7 mouse cellular contexts compared by ENCODE assay signal in the genomic region with DNA sequence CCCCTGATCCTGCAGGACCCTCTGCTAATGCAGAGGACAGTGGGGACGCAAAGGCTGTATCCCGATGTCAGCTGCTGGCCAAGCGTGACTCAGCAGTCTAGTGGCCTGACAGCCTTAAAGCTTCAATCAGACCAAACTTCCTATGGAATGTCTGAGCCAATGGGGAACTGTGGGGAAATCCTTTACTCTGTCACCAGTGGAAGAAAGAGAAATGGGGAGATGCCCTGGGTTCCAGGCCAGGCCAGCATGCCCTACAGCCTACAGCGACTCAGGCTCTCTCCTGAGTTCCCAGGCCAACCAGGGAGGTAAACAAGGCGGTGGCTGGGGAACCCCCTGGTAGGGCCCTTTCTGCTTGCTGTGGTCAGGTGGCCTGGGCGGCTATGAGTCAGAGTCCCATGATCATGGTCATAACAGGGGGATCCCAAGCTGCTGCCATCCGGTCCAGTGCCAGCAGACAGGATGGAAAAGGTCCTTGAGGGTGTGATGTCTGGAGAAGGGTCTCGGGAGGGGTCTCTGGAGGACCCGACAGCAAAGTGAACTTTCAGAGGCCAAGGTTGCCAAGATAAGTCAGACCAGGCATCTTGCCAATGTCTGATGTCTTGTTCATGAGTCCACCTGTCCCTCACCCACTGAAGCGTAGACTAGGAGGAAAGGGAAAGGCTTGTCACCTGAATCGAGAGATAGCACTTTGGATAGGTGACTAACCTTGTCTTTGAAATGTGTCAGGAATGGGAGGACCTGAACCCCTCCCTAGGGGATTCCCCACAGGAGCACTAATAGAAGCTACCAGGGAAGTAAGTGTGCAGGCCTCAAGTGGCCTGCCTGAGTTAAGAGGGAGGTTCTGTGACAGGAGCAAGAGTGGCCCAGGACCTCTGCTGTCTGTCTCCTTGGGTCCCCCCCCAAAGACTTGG. TPM values are rescaled to one million over a fixed set of nuclear protein-coding genes. Genes with fewer than 3 reads are reported as not detected.
A peak's percentile ranks its signal among the peaks of the same experiment; 100 is the strongest.
DNase-seq lines count a peak whose midpoint lies in the region; ATAC-seq and TF ChIP-seq lines count a peak whose summit lies in the region.

No protein-coding gene starts in this region.

- WGBS in heart, embryonic 13.5 days, result 30% methylated on average over 11 of the region's 11 CpGs

- TF ChIP-seq CTCF in CH12.LX (conservative IDR thresholded peaks at IDR 0.05 in 1 of 2, IDR thresholded peaks at IDR 0.05 in 1 of 2; ENCODE audit: low read depth in 2 of 2, low read length in 2 of 2), result no peak

- H3K9me3 ChIP-seq in CH12.LX (replicated peaks; ENCODE audit: low read length), result no peaks in the 10 kb centered on the region
- no peaks in the 10 kb centered on the region for H3K9me3 ChIP-seq in heart, embryonic 13.5 days

- H3K36me3 ChIP-seq in CH12.LX (replicated peaks in 1 of 2; ENCODE audit: control insufficient read depth in 1 of 2, insufficient read depth in 1 of 2, low read length in 1 of 2), result peaks cover 7 to 15% of the 10 kb centered on the region in 2 experiments
- H3K36me3 ChIP-seq in heart, embryonic 13.5 days, result peaks cover 5% of the 10 kb centered on the region

- ATAC-seq in heart, embryonic 13.5 days (ENCODE audit: extremely low read depth, insufficient number of reproducible peaks, low FRiP score, low TSS enrichment), result peak; percentile 58

- H3K27ac ChIP-seq in CH12.LX (ENCODE audit: insufficient read depth, low read depth), result peak overlapping the region; percentile 94
- H3K27ac ChIP-seq in heart, embryonic 13.5 days (replicated peaks), result peak overlapping the region; percentile 83

- dilution Hi-C loops in CH12.LX (cut with MboI; ENCODE audit: extremely low pct_ligation_motif_present, extremely low pct_unique_long_range_greater_than_20kb, low sequenced_read_pairs), result no loop called here

- peak overlapping the region; percentile 46 for H3K9ac ChIP-seq in CH12.LX (ENCODE audit: insufficient read depth, low read depth)
- H3K9ac ChIP-seq in heart, embryonic 13.5 days, result peak overlapping the region; percentile 72

- peak; percentile 91 for TF ChIP-seq EP300 in CH12.LX (IDR thresholded peaks at IDR 0.05; ENCODE audit: low read length)

- H3K4me3 ChIP-seq in CH12.LX (replicated peaks in 1 of 3; ENCODE audit: low read depth in 2 of 3, low read length in 2 of 3, poor library complexity in 1 of 3), result peak overlapping the region; percentile 1 to 21 (median 2)
- peak overlapping the region; percentile 5 for H3K4me3 ChIP-seq in heart, embryonic 13.5 days

- peak; percentile 95 for DNase-seq in 416B (ENCODE audit: low read depth)
- peak; percentile 97 for DNase-seq in CH12.LX (ENCODE audit: extremely low read depth)
- peak; percentile 63 for DNase-seq in cerebellum, adult 8-10 months
- peak; percentile 75 to 88 for DNase-seq in kidney, postnatal 4 days
- peak; percentile 47 for DNase-seq in ovary, postnatal 14 days (ENCODE audit: low spot score)
- no peak for DNase-seq in spleen, adult 12 weeks (ENCODE audit: low spot score)

- TF ChIP-seq POLR2A in CH12.LX (IDR thresholded peaks at IDR 0.05; ENCODE audit: low read depth, low read length), result peak; percentile 42

- H3K79me2 ChIP-seq in CH12.LX (replicated peaks; ENCODE audit: control insufficient read depth, extremely low read depth, insufficient read depth, poor library complexity, severe bottlenecking), result peaks cover 22% of the 10 kb centered on the region

- in situ Hi-C loops in CH12.LX (cut with MboI; ENCODE audit: low pct_ligation_motif_present, low pct_unique_long_range_greater_than_20kb, low sequenced_read_pairs), result loop anchor here (5.0 kb wide), 1 partner anchor 36 kb away; no protein-coding TSS in a partner anchor

- no peaks in the 10 kb centered on the region for H3K27me3 ChIP-seq in CH12.LX (replicated peaks)
- no peaks in the 10 kb centered on the region for H3K27me3 ChIP-seq in heart, embryonic 13.5 days (replicated peaks)

- peaks cover 27 to 73% of the 10 kb centered on the region in 2 experiments for H3K4me1 ChIP-seq in CH12.LX (ENCODE audit: control insufficient read depth in 1 of 2, insufficient read depth in 2 of 2)
- peaks cover 66% of the 10 kb centered on the region for H3K4me1 ChIP-seq in heart, embryonic 13.5 days

- no peak; the same call in 1 of the 2 replicates for TF ChIP-seq RAD21 in CH12.LX (IDR thresholded peaks at IDR 0.05; ENCODE audit: low read depth, low read length)

- peak overlapping the region; percentile 76 for H3K4me2 ChIP-seq in CH12.LX (ENCODE audit: insufficient read depth, low read depth, poor library complexity, severe bottlenecking)
- H3K4me2 ChIP-seq in heart, embryonic 13.5 days, result peak overlapping the region; percentile 87

TF ChIP-seq in CH12.LX, 34 proteins besides CTCF, POLR2A, EP300 and RAD21 (continues in another document):
- TF ChIP-seq E2F4 (IDR thresholded peaks at IDR 0.05; ENCODE audit: insufficient replicate concordance, low read depth, low read length) (no peak), GABPA (IDR thresholded peaks at IDR 0.05; ENCODE audit: insufficient replicate concordance, low read depth, low read length) (peak; percentile 13; the same call in 1 of the 2 replicates), ZC3H11A (IDR thresholded peaks at IDR 0.05; ENCODE audit: low read depth, low read length) (no peak), CHD1 (IDR thresholded peaks at IDR 0.05; ENCODE audit: low read depth, low read length) (peak; percentile 84; the same call in 1 of the 2 replicates), UBTF (IDR thresholded peaks at IDR 0.05; ENCODE audit: low read depth, low read length) (0 out of 2 replicates have a peak, but pooled peaks have one; percentile 19), JUN (IDR thresholded peaks at IDR 0.05; ENCODE audit: insufficient read depth, low read depth, low read length) (peak; percentile 89), NRF1 (IDR thresholded peaks at IDR 0.05; ENCODE audit: low read depth, low read length) (0 out of 2 replicates have a peak, but pooled peaks have one; percentile 29), MAX (IDR thresholded peaks at IDR 0.05; ENCODE audit: low read length) (peak; percentile 64; the same call in 1 of the 2 replicates), PAX5 (IDR thresholded peaks at IDR 0.05; ENCODE audit: low read length) (no peak), MAFK (IDR thresholded peaks at IDR 0.05; ENCODE audit: insufficient replicate concordance, low read length) (peak; percentile 92), IRF4 (IDR thresholded peaks at IDR 0.05; ENCODE audit: low read depth, low read length) (peak; percentile 96), MXI1 (IDR thresholded peaks at IDR 0.05; ENCODE audit: low read depth, low read length) (peak; percentile 70), ZKSCAN1 (IDR thresholded peaks at IDR 0.05; ENCODE audit: borderline replicate concordance, low read depth, low read length) (no peak), SIN3A (IDR thresholded peaks at IDR 0.05; ENCODE audit: low read length) (peak; percentile 97), MEF2A (IDR thresholded peaks at IDR 0.05; ENCODE audit: borderline replicate concordance, low read depth, low read length) (peak; percentile 95), MAZ (IDR thresholded peaks at IDR 0.05; ENCODE audit: low read depth, low read length) (peak; percentile 66), ELF1 (IDR thresholded peaks at IDR 0.05; ENCODE audit: low read depth, low read length) (peak; percentile 31; the same call in 1 of the 2 replicates), TCF12 (IDR thresholded peaks at IDR 0.05; ENCODE audit: low read depth, low read length) (peak; percentile 94), POLR2AphosphoS2 (IDR thresholded peaks at IDR 0.05; ENCODE audit: low read depth, low read length) (no peak), CHD2 (IDR thresholded peaks at IDR 0.05; ENCODE audit: low read length) (peak; percentile 87), JUND (conservative IDR thresholded peaks at IDR 0.05; ENCODE audit: low read depth, low read length) (peak; percentile 71; the same call in 1 of the 2 replicates), KAT2A (IDR thresholded peaks at IDR 0.05; ENCODE audit: insufficient replicate concordance, low read length) (no peak), RCOR1 (conservative IDR thresholded peaks at IDR 0.05; ENCODE audit: low read depth, low read length) (peak; percentile 97), NELFE (IDR thresholded peaks at IDR 0.05; ENCODE audit: low read depth, low read length) (peak; percentile 27; the same call in 1 of the 2 replicates), TBP (conservative IDR thresholded peaks at IDR 0.05; ENCODE audit: low read depth, low read length) (no peak), MYC (IDR thresholded peaks at IDR 0.05; ENCODE audit: low read depth, low read length) (peak; percentile 54), BHLHE40 (IDR thresholded peaks at IDR 0.05; ENCODE audit: low read depth, low read length) (peak; percentile 94), HCFC1 (IDR thresholded peaks at IDR 0.05; ENCODE audit: low read depth, low read length) (peak; percentile 60), SMC3 (IDR thresholded peaks at IDR 0.05; ENCODE audit: low read depth, low read length) (no peak), ETS1 (conservative IDR thresholded peaks at IDR 0.05; ENCODE audit: low read depth, low read length) (peak; percentile 98), ZNF384 (IDR thresholded peaks at IDR 0.05; ENCODE audit: low read depth, low read length) (no peak), USF2 (conservative IDR thresholded peaks at IDR 0.05; ENCODE audit: low read depth, low read length) (peak; percentile 44; the same call in 1 of the 2 replicates)

RNA-seq across cellular contexts. Expression of a gene that starts 2.4 kb away (rescaled TPM):
- total RNA-seq in CH12.LX (2012; rRNA removed), result 12.8 and 16.2 TPM in 2 replicates
- 4.2 and 4.6 TPM in 2 replicates for total RNA-seq in CH12.LX (2014; rRNA removed)
- 27.2 and 27.4 TPM in 2 replicates for polyA plus RNA-seq in CH12.LX (2012; ENCODE audit: insufficient read length, low read depth)
- polyA plus RNA-seq in heart, embryonic 13.5 days (2015; fragmentation: Nextera tagmentation; extraction: Ambion mirVana), result 22.2 and 25.2 TPM in 2 replicates

RNA-seq across cellular contexts. Expression of a gene that starts 2.5 kb away (rescaled TPM):
- 311 and 456 TPM in 2 replicates for total RNA-seq in CH12.LX (2012; rRNA removed)
- total RNA-seq in CH12.LX (2014; rRNA removed), result 198 and 202 TPM in 2 replicates
- 579 and 599 TPM in 2 replicates for polyA plus RNA-seq in CH12.LX (2012; ENCODE audit: insufficient read length, low read depth)
- polyA plus RNA-seq in heart, embryonic 13.5 days (2015; fragmentation: Nextera tagmentation; extraction: Ambion mirVana), result 265 and 277 TPM in 2 replicates

RNA-seq across cellular contexts. Expression of a gene that starts 25.3 kb away (rescaled TPM):
- total RNA-seq in CH12.LX (2012; rRNA removed) (1.1 and 1.4 TPM in 2 replicates), CH12.LX (2014; rRNA removed) (0.47 TPM in 1 of 2 replicates, not detected in the other)
- polyA plus RNA-seq in CH12.LX (2012; ENCODE audit: insufficient read length, low read depth), result 2.0 and 3.1 TPM in 2 replicates
- polyA plus RNA-seq in heart, embryonic 13.5 days (2015; fragmentation: Nextera tagmentation; extraction: Ambion mirVana), result 1.1 and 2.9 TPM in 2 replicates

RNA-seq across cellular contexts. Expression of a gene that starts 38.9 kb away (rescaled TPM):
- total RNA-seq in CH12.LX (2012; rRNA removed) (30.4 and 36.7 TPM in 2 replicates), CH12.LX (2014; rRNA removed) (26.7 and 29.7 TPM in 2 replicates)
- 22.5 and 22.8 TPM in 2 replicates for polyA plus RNA-seq in CH12.LX (2012; ENCODE audit: insufficient read length, low read depth)
- polyA plus RNA-seq in heart, embryonic 13.5 days (2015; fragmentation: Nextera tagmentation; extraction: Ambion mirVana), result 12.8 and 13.0 TPM in 2 replicates
